Mouse (Mus musculus) left cerebral cortex, postnatal 4 days (tissue): Measurements from ENCODE around the gene Eif3l. TPM values are rescaled to one million over a fixed set of nuclear protein-coding genes. Genes with fewer than 3 reads are reported as not detected.
"Not testable (repeated sequence)": the region's sequence is repeated elsewhere in the genome, so short reads cannot be mapped to it uniquely, and the experiment has no call there.

ENCODE experiments used
- DNase-seq: peaks from one replicate; pipeline ENCODE4 v3.0.0-alpha.2; 2022
- intact Hi-C: fragments of 180-260 bp; cut with DNase I; formaldehyde crosslinking; loops from one replicate; pipeline ENCODE4 v1.15.1; 2025
- total RNA-seq, 2 experiments: library from RNA; stranded (reverse); gene quantifications; 2 replicates each; pipeline ENCODE4 v1.2.3; 2021

The Eif3l gene
- 100 to 1,000 TPM; 116 to 122 TPM for total RNA-seq

DNA sequence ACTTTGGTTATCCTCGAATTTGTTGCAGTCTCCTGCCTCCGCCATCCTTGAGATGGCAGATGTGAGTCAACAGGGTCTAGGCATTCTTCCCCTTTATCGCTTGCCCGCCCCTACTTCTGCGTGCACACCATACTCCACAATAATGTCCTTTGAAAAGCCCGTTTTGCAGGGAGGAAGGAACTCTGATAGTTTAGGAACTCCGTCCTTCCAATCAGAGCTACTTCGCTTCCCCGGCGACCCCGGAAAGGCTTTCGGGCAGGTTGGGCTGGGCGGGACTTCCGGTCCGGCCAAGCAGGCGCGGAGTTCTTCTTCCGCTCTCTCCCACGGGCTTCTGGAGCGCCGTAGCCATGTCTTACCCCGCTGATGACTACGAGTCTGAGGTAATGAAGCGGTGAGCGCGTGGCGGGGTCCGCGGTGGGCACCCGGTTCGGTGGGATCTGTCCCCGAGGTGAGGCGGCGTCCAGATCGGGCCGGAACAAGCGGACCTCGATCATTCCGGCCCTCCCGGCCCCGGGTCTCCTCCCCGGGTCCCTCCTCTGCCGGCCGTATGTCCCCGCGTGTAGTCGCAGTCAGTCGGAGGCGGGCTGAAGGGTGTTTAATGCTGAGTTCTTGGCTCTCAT lies at the start of gene Eif3l:
Eif3l (plus strand) TSS at position 267 of the 620 bp plus-strand sequence.
- intact Hi-C loops, result no loop called here

GRCm38 (mm10) chr15:79025687-79026308 lies 49.2 kb upstream of the Eif3l start:
- DNase-seq, result peak; percentile 23
- intact Hi-C loops, result no loop called here

More for the DNA sequence above, at the start of gene Eif3l:
- peak; percentile 86 for DNase-seq

GRCm38 (mm10) chr15:79026511-79027290 lies 48.3 kb upstream of the Eif3l start:
- DNase-seq, result peak; percentile 87
- intact Hi-C loops, result no loop called here

GRCm38 (mm10) chr15:79027291-79028205 lies 47.4 kb upstream of the Eif3l start:
- peak; percentile 51 for DNase-seq
- intact Hi-C loops, result no loop called here

DNA sequence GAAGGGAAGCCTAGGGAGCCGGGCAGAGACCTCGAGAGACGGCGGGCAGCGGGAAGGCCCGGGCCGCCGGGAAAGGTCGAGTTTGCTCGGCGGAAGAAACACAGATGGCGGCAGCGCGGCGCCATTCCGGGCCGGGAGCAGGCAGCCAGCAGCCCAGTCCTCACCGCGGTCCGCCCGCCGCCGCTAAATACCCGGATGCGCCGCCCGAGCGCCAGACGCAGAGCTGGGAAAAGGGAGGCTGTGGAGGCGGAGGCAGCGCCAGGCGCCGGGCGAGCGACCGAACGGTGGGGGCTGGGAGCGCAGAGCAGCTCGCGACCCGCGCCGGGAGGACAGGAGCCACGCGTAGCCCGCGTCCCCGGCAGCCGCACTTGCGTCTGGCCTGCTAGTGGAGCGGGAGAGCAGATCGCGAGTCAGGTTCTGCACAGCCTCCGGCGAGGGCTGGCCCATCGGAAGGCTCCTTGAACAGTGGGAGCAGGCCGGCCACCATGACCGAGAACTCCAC lies 46.7 kb upstream of the Eif3l start, which contains the start of gene H1f0:
H1f0 (plus strand) TSS at position 214 of the 502 bp plus-strand sequence.
- DNase-seq, result peak; percentile 97
- intact Hi-C loops, result no loop called here

DNA sequence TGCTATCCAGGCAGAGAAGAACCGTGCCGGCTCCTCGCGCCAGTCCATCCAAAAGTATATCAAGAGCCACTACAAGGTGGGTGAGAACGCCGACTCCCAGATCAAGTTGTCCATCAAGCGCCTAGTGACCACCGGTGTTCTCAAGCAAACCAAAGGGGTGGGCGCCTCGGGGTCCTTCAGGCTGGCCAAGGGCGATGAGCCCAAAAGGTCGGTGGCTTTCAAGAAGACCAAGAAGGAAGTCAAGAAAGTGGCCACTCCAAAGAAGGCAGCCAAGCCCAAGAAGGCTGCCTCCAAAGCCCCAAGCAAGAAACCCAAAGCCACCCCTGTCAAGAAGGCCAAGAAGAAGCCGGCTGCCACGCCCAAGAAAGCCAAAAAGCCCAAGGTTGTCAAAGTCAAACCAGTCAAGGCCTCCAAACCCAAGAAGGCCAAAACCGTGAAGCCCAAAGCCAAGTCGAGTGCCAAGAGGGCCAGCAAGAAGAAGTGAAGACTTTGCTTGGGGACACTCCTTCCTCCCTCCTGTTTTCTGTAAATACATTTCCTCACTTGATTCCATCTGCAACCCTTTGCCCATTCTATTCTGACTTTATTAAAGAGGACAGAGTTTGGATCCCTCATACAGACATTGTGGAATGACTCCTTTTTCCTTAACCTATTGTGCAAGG lies 46.0 kb upstream of the Eif3l start:
- intact Hi-C loops, result no loop called here
- DNase-seq, result no peak

DNA sequence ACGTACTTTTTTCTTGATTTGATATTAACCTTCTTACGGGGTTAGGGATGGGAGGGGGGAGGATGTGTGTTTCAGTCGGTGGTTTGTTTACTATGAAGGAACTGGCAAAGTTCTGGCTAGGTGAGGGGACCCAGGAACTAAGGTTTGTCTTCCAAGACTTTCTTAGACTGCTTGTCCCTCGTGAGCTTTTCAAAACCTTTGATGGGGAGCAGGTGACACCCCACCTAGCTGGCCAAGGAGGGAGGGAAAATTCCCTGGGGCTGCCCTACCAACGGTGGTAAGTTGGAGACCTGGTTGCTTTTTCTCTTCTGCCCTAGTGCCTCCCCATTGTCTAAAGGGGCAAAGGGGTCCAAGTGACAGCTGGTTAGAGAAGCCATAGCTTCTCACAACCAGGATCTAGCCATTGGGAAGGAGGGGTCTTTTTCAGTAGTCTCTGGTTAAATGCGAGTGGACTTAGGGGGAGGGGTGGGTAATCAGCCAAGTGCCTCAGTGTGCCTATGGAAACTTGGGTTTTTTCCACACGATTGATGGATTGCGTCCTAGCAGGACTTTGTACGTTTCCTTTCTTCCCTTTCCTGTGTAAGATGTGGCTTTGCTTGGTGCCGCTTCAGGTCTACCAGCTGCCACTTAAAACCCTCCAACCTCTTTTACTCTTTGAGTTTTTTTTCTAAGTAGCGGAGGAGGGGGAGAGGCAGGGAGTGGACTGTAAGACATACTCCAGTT lies 45.3 kb upstream of the Eif3l start:
- DNase-seq, result peak; percentile 38
- intact Hi-C loops, result no loop called here

DNA sequence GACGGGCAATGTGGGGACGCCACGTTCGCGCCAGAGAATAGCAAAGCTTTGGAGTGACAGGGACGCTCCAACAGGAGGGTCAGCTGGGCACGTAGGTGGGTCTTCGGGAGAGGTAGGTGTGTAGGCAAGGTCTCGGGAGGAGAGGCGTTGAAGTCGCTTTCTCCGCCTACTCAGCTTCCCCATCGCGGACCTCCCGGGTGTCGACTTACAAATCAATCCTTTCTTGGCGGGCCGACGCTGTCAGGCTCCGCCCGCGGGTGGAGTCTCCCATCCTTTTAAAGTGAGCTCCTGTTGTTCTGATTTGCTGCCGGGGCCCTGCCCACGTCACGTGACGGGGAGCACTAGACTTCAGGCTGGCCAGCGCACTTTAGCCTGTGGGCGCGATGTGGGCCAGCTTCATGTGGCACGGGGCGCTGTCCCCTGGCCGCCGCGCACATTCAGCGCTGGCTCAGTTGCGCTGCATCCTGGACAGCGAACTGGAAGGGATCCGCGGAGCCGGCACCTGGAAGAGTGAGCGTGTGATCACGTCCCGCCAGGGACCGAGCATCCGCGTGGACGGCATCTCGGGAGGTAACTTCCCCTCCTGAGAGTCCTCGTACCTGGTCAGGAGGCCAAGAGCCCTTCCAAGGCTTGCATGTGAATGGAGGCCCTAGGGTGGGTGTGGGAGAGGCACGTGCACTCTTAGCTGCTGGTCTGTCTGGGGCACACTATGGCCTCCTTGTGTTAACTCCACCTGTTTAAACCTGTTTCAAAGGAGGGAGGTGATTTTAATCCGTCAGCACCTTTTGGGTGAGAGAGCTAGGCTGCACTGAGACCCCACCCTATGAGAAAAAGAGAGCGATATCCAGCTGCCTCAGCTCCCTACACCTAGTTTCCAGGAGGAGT lies 44.2 kb upstream of the Eif3l start:
- peak; percentile 89 for DNase-seq
- intact Hi-C loops, result no loop called here

- DNase-seq, intact Hi-C loops: not testable (repeated sequence)
Observed at GRCm38 (mm10) chr15:79031908-79032307, 43.1 kb upstream of the Eif3l start.

- intact Hi-C loops, result no loop called here
- peak; percentile 81 for DNase-seq
Observed at GRCm38 (mm10) chr15:79037913-79038328, 37.1 kb upstream of the Eif3l start.

DNA sequence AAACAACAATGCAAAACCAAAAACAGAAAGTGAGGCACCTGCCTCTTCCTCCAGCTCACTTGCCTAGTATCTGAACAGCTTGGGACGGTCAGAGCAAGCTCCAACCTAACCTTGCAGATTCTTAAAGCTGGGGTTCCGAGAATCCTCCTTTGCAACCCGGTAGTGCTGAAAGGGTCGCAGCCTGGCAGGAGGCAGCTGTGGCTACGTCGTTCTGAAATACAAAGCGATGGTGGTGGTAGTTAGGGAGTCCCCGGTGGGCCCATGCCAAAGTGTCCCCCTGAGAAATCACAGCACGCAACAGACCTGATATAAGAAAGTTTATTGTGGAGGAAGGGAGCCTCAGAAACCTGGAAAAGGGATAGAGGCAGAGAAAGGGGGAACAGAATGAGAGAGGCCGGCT lies 36.6 kb upstream of the Eif3l start:
- intact Hi-C loops, result no loop called here
- DNase-seq, result no peak

GRCm38 (mm10) chr15:79038853-79039252 lies 36.1 kb upstream of the Eif3l start:
- intact Hi-C loops, result no loop called here
- DNase-seq, result peak; percentile 61

DNA sequence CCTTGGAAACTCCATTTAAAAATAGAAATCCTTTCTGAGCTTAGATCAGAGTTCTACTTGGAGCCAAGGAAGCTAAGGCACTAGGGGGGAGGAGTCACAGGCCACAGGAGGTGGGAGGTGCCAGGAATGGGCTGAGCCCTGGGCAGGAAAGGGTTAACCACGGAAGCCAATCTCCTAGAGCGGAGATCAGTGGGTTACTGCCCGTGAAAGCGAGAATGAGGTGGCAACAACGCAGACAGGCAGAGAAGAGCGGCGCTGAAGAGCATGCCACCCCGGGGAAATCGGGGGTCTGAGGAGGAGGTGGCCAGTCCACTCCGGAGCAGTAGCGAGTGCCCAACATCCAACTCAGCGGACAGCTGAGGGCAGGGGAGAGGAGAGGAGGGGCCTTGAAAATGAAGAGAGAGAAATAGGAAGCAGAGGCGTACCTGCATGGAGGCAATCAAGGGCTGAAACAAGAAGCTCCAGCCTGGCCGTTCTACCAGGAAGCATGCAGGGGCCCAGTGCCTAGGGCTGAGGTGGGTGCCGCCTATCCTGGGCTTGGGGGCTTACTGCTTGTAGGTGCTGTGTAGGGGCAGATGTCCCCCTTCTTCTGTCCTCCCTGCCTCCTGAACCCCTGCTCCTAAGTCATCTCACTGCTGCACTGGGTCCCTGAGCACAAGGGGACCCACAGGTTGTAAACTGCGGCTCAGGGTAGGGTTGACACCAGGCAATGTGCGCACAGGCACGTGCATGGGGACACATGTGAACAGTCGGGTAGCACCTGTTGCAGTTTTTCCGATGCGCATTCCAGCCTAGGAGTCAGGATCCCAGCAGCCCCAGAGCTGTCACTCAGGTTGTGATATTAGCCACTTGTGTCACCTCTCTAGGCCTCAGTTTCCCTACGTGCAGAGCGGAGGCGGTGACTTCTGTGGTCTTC lies 34.2 kb upstream of the Eif3l start:
- intact Hi-C loops, result no loop called here

DNA sequence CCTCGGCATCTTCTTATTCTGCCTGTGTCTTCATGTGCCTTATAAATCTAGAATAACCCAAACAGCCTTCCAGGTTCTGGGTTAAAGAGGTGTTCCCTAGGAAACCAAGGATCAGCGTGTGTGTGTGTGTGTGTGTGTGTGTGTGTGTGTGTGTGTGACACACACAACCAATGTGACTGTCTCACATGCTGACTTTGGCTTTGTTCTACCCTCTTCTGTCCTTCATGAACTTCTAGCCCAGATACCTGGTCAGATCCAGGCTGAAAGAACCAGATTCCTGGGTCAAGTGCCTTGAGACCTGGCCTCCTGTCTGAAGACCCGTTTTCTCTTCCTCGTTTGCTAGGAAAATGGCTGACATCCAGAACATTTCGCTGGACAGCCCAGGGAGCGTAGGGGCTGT lies 33.4 kb upstream of the Eif3l start, which contains the start of gene Galr3:
Galr3 (plus strand) TSS at position 301 of the 400 bp plus-strand sequence.
- intact Hi-C loops, result no loop called here
- DNase-seq, result no peak

More for the DNA sequence above, 34.2 kb upstream of the Eif3l start:
- DNase-seq, result no peak

DNA sequence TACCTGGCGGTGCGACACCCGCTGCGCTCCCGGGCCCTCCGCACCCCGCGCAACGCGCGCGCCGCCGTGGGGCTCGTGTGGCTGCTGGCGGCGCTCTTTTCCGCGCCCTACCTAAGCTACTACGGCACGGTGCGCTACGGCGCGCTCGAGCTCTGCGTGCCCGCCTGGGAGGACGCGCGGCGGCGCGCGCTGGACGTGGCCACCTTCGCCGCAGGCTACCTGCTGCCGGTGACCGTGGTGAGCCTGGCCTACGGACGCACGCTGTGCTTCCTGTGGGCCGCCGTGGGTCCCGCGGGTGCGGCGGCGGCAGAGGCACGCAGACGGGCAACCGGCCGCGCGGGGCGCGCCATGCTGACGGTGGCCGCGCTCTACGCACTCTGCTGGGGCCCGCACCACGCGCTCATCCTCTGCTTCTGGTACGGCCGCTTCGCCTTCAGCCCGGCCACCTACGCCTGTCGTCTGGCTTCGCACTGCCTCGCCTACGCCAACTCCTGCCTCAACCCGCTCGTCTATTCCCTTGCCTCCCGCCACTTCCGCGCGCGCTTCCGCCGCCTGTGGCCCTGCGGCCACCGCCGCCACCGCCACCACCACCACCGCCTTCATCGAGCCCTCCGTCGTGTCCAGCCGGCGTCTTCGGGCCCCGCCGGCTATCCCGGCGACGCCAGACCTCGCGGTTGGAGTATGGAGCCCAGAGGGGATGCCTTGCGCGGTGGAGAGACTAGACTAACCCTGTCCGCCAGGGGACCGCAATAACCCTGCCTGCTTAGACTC lies 32.1 kb upstream of the Eif3l start:
- intact Hi-C loops, result no loop called here
- DNase-seq, result no peak

GRCm38 (mm10) chr15:79044837-79045236 lies 30.1 kb upstream of the Eif3l start:
- DNase-seq, result no peak

More at GRCm38 (mm10) chr15:79044837-79045236, 30.1 kb upstream of the Eif3l start:
- intact Hi-C loops, result no loop called here
